Mouse (Mus musculus) neural tube, embryonic 13.5 days (tissue): ENCODE measurements around the gene Olfr878. TPM values are rescaled to one million over a fixed set of nuclear protein-coding genes. Genes with fewer than 3 reads are reported as not detected.
A peak's percentile ranks its signal among the peaks of the same experiment; 100 is the strongest.

ENCODE experiments used
- ATAC-seq: fragments of 200-750 bp; cut with Nextera tagmentation; 2 replicates; pipeline ENCODE4 v1.8.0; 2017; ENCODE audit warnings: low read depth, mild to moderate bottlenecking, moderate TSS enrichment, moderate library complexity
- H3K27ac ChIP-seq: fragments of 300-500 bp; sonication (generic); replicated peaks from 2 replicates; pipeline ENCODE4 v1.5.1; 2015; ENCODE audit warnings: moderate library complexity, mild to moderate bottlenecking, inconsistent platforms
- H3K27me3 ChIP-seq: fragments of 300-500 bp; sonication (generic); 2 replicates; pipeline ENCODE4 v1.6.1; 2015; ENCODE audit warnings: mild to moderate bottlenecking, inconsistent platforms
- H3K36me3 ChIP-seq: fragments of 300-500 bp; sonication (generic); 2 replicates; pipeline ENCODE4 v1.6.1; 2015; ENCODE audit warnings: mild to moderate bottlenecking, inconsistent platforms
- H3K4me1 ChIP-seq: fragments of 300-500 bp; sonication (generic); replicated peaks from 2 replicates; pipeline ENCODE4 v1.6.1; 2015; ENCODE audit warnings: inconsistent platforms
- H3K4me2 ChIP-seq: fragments of 300-500 bp; sonication (generic); 2 replicates; pipeline ENCODE4 v1.6.1; 2015; ENCODE audit warnings: inconsistent platforms, mild to moderate bottlenecking, moderate library complexity
- H3K4me3 ChIP-seq: fragments of 300-500 bp; sonication (generic); 2 replicates; pipeline ENCODE4 v1.5.1; 2015; ENCODE audit warnings: mild to moderate bottlenecking, inconsistent platforms
- H3K9ac ChIP-seq: fragments of 300-500 bp; sonication (generic); 2 replicates; pipeline ENCODE4 v1.6.1; 2015; ENCODE audit warnings: moderate library complexity, mild to moderate bottlenecking, inconsistent platforms
- H3K9me3 ChIP-seq: fragments of 300-500 bp; sonication (generic); 2 replicates; pipeline ENCODE4 v1.6.1; 2016; ENCODE audit warnings: inconsistent platforms
- WGBS: fragments of 180-500 bp; shearing (Covaris S2); methylation state at CpG from one replicate; pipeline ENCODE4 v1.1.7; 2015; 5-methylcytosine and 5-hydroxymethylcytosine counted together
- polyA plus RNA-seq: library from polyadenylated mRNA; unstranded; fragments of >200 nt; fragmentation: Nextera tagmentation; extraction: Ambion mirVana; gene quantifications from 2 replicates; pipeline ENCODE4 v1.2.1, GENCODE M21; 2015

Gene Olfr878
- not detected in 2 replicates for polyA plus RNA-seq

GRCm38 (mm10) chr9:37917540-37917939 is at the start of gene Olfr878:
Olfr878 (plus strand) TSS chr9:37917840.
- H3K27ac ChIP-seq: no peak within 1 kb of the TSS
- no peak within 1 kb of the TSS for H3K4me2 ChIP-seq
- H3K36me3 ChIP-seq: no peaks in the 10 kb centered on the region
- no peak within 1 kb of the TSS for H3K4me3 ChIP-seq
- ATAC-seq: no peak
- H3K9me3 ChIP-seq: no peaks in the 10 kb centered on the region
- H3K4me1 ChIP-seq: no peaks in the 10 kb centered on the region
- 78% methylated on average over 2 of the region's 2 CpGs for WGBS
- no peaks in the 10 kb centered on the region for H3K27me3 ChIP-seq
- no peak within 1 kb of the TSS for H3K9ac ChIP-seq

GRCm38 (mm10) chr9:37870246-37870645 is 47.4 kb upstream of the Olfr878 start:
- no peaks in the 10 kb centered on the region for H3K4me1 ChIP-seq
- no peaks in the 10 kb centered on the region for H3K9me3 ChIP-seq
- 83% methylated on average over 1 of the region's 1 CpGs for WGBS
- no peak for ATAC-seq
- no peaks in the 10 kb centered on the region for H3K36me3 ChIP-seq
- H3K9ac ChIP-seq: no peak overlapping the region
- H3K27ac ChIP-seq: no peak overlapping the region
- H3K4me3 ChIP-seq: no peak overlapping the region
- H3K4me2 ChIP-seq: no peak overlapping the region
- no peaks in the 10 kb centered on the region for H3K27me3 ChIP-seq

GRCm38 (mm10) chr9:37871097-37871496 is 46.5 kb upstream of the Olfr878 start:
- Histone ChIP-seq H3K4me3 (no peak overlapping the region), H3K4me1 (no peaks in the 10 kb centered on the region), H3K36me3 (no peaks in the 10 kb centered on the region), H3K27ac (no peak overlapping the region), H3K9me3 (no peaks in the 10 kb centered on the region), H3K27me3 (no peaks in the 10 kb centered on the region), H3K4me2 (no peak overlapping the region), H3K9ac (no peak overlapping the region)
- no peak for ATAC-seq
- 93% methylated on average over 1 of the region's 1 CpGs for whole genome bisulfite sequencing

- no peaks in the 10 kb centered on the region for H3K27me3 ChIP-seq
- no peak for ATAC-seq
- no peaks in the 10 kb centered on the region for H3K36me3 ChIP-seq
- H3K9me3 ChIP-seq: no peaks in the 10 kb centered on the region
- no peak overlapping the region for H3K4me3 ChIP-seq
- no peak overlapping the region for H3K4me2 ChIP-seq
- no peaks in the 10 kb centered on the region for H3K4me1 ChIP-seq
- 67% methylated on average over 1 of the region's 1 CpGs for WGBS
- H3K27ac ChIP-seq: no peak overlapping the region
- no peak overlapping the region for H3K9ac ChIP-seq
Observed at GRCm38 (mm10) chr9:37871536-37871935, 46.1 kb upstream of the Olfr878 start.

GRCm38 (mm10) chr9:37890960-37891359 is 26.7 kb upstream of the Olfr878 start:
- Histone ChIP-seq H3K27ac (no peak overlapping the region), H3K9me3 (no peaks in the 10 kb centered on the region), H3K9ac (no peak overlapping the region), H3K4me2 (no peak overlapping the region), H3K4me3 (no peak overlapping the region), H3K27me3 (no peaks in the 10 kb centered on the region), H3K4me1 (no peaks in the 10 kb centered on the region), H3K36me3 (no peaks in the 10 kb centered on the region)
- ATAC-seq: no peak
- whole genome bisulfite sequencing: 34% methylated on average over 2 of the region's 2 CpGs

GRCm38 (mm10) chr9:37896661-37897060 is 21.0 kb upstream of the Olfr878 start, which contains the start of gene Olfr145:
Olfr145 (plus strand) TSS chr9:37896724.
- H3K36me3 ChIP-seq: no peaks in the 10 kb centered on the region
- 31% methylated on average over 2 of the region's 2 CpGs for WGBS
- H3K27me3 ChIP-seq: no peaks in the 10 kb centered on the region
- no peak within 1 kb of the TSS for H3K4me3 ChIP-seq
- H3K4me1 ChIP-seq: no peaks in the 10 kb centered on the region
- H3K27ac ChIP-seq: no peak within 1 kb of the TSS
- no peaks in the 10 kb centered on the region for H3K9me3 ChIP-seq
- H3K9ac ChIP-seq: no peak within 1 kb of the TSS
- no peak for ATAC-seq
- H3K4me2 ChIP-seq: no peak within 1 kb of the TSS

GRCm38 (mm10) chr9:37905555-37905954 is 12.1 kb upstream of the Olfr878 start:
- Histone ChIP-seq H3K9ac (no peak overlapping the region), H3K4me1 (no peaks in the 10 kb centered on the region), H3K27me3 (no peaks in the 10 kb centered on the region), H3K4me2 (no peak overlapping the region), H3K27ac (no peak overlapping the region), H3K9me3 (no peaks in the 10 kb centered on the region), H3K4me3 (no peak overlapping the region), H3K36me3 (no peaks in the 10 kb centered on the region)
- no peak for ATAC-seq
- 69% methylated on average over 3 of the region's 3 CpGs for WGBS

- Histone ChIP-seq H3K4me1 (no peaks in the 10 kb centered on the region), H3K9me3 (no peaks in the 10 kb centered on the region), H3K4me2 (no peak overlapping the region), H3K27ac (no peak overlapping the region), H3K4me3 (no peak overlapping the region), H3K36me3 (no peaks in the 10 kb centered on the region), H3K9ac (no peak overlapping the region), H3K27me3 (no peaks in the 10 kb centered on the region)
- 59% methylated on average over 1 of the region's 1 CpGs for WGBS
- no peak for ATAC-seq
Observed at GRCm38 (mm10) chr9:37918018-37918417, 378 bp downstream of the Olfr878 start.

- no peak overlapping the region for H3K9ac ChIP-seq
- H3K27me3 ChIP-seq: no peaks in the 10 kb centered on the region
- ATAC-seq: no peak
- no peaks in the 10 kb centered on the region for H3K9me3 ChIP-seq
- no peak overlapping the region for H3K4me2 ChIP-seq
- H3K27ac ChIP-seq: no peak overlapping the region
- WGBS: 80% methylated on average over 5 of the region's 5 CpGs
- no peaks in the 10 kb centered on the region for H3K4me1 ChIP-seq
- H3K36me3 ChIP-seq: no peaks in the 10 kb centered on the region
- H3K4me3 ChIP-seq: no peak overlapping the region
Observed at GRCm38 (mm10) chr9:37924194-37924593, 6.6 kb downstream of the Olfr878 start.

GRCm38 (mm10) chr9:37925445-37925844 is 7.8 kb downstream of the Olfr878 start:
- Histone ChIP-seq H3K4me2 (no peak overlapping the region), H3K9me3 (no peaks in the 10 kb centered on the region), H3K4me3 (no peak overlapping the region), H3K27me3 (no peaks in the 10 kb centered on the region), H3K36me3 (no peaks in the 10 kb centered on the region), H3K27ac (no peak overlapping the region), H3K4me1 (no peaks in the 10 kb centered on the region), H3K9ac (no peak overlapping the region)
- 54% methylated on average over 2 of the region's 2 CpGs for WGBS
- no peak for ATAC-seq

- H3K9ac ChIP-seq: no peak overlapping the region
- no peak overlapping the region for H3K27ac ChIP-seq
- H3K4me1 ChIP-seq: no peaks in the 10 kb centered on the region
- H3K36me3 ChIP-seq: no peaks in the 10 kb centered on the region
- ATAC-seq: no peak
- WGBS: 66% methylated on average over 3 of the region's 3 CpGs
- H3K27me3 ChIP-seq: no peaks in the 10 kb centered on the region
- no peaks in the 10 kb centered on the region for H3K9me3 ChIP-seq
- no peak overlapping the region for H3K4me2 ChIP-seq
- H3K4me3 ChIP-seq: no peak overlapping the region
Observed at GRCm38 (mm10) chr9:37926019-37927013, 8.7 kb downstream of the Olfr878 start.

GRCm38 (mm10) chr9:37932519-37932918 is 14.9 kb downstream of the Olfr878 start:
- Histone ChIP-seq H3K4me3 (no peak overlapping the region), H3K27ac (no peak overlapping the region), H3K4me2 (no peak overlapping the region), H3K9ac (no peak overlapping the region), H3K9me3 (no peaks in the 10 kb centered on the region), H3K4me1 (no peaks in the 10 kb centered on the region), H3K27me3 (no peaks in the 10 kb centered on the region), H3K36me3 (no peaks in the 10 kb centered on the region)
- WGBS: 8% methylated on average over 11 of the region's 11 CpGs
- peak; percentile 77; the same call in 1 of the 2 replicates for ATAC-seq
